Mouse (Mus musculus) central nervous system, embryonic 18 days (tissue): ENCODE measurements around the gene Kcnk2. TPM values are rescaled to one million over a fixed set of nuclear protein-coding genes. Genes with fewer than 3 reads are reported as not detected.

ENCODE experiments used
- polyA plus RNA-seq: library from polyadenylated mRNA; depleted of rRNA; stranded (reverse); fragments of >200 nt; gene quantifications from 2 replicates; pipeline ENCODE4 v1.2.3, GENCODE M21; 2012; rRNA removed

Gene Kcnk2
- polyA plus RNA-seq: 34.5 and 35.1 TPM in 2 replicates

GRCm38 (mm10) chr1:189402223-189402943 is at the start of gene Kcnk2:
Gene Kcnk2 (minus strand): TSS chr1:189402273.

